Mouse (Mus musculus) myocyte (in vitro differentiated cells): ENCODE results near the gene Ica1. TPM values are rescaled to one million over a fixed set of nuclear protein-coding genes. Genes with fewer than 3 reads are reported as not detected.

Experiments
- H3K27me3 ChIP-seq: one replicate; pipeline ENCODE4 v1.6.1; 2011; ENCODE audit not compliant: control insufficient read depth, insufficient read depth, insufficient read length
- H3K36me3 ChIP-seq: one replicate; pipeline ENCODE4 v1.6.1; 2011; ENCODE audit not compliant: control insufficient read depth, insufficient read depth
- H3K4me2 ChIP-seq: one replicate; pipeline ENCODE4 v1.6.1; 2011; ENCODE audit warnings: low read depth, control low read depth
- H3K4me3 ChIP-seq: one replicate; pipeline ENCODE4 v1.5.1; 2011; ENCODE audit warnings: mild to moderate bottlenecking, control low read depth, moderate library complexity
- H3K79me2 ChIP-seq: one replicate; pipeline ENCODE4 v1.6.1; 2011; ENCODE audit not compliant: control insufficient read depth, insufficient read depth
- H3ac ChIP-seq: one replicate; pipeline ENCODE4 v1.6.1; 2011; ENCODE audit not compliant: control insufficient read depth, insufficient read length
- CEBPB ChIP-seq: IDR thresholded peaks from 2 replicates; pipeline ENCODE4 v1.6.1; 2011; ENCODE audit warnings: mild to moderate bottlenecking, moderate library complexity; ENCODE audit not compliant: poor library complexity, insufficient read depth, severe bottlenecking
- E2F4 ChIP-seq: IDR thresholded peaks from one replicate; pipeline ENCODE4 v1.6.1; 2011; ENCODE audit warnings: mild to moderate bottlenecking, control low read depth, moderate library complexity; ENCODE audit not compliant: insufficient read depth
- MAX ChIP-seq: IDR thresholded peaks from one replicate; pipeline ENCODE4 v1.6.1; 2011; ENCODE audit warnings: low read depth, mild to moderate bottlenecking, control low read depth
- MYOD1 ChIP-seq, 3 experiments: IDR thresholded peaks; one replicate each; pipeline ENCODE4 v1.6.1; 2011; ENCODE audit warnings: control low read depth in 2 of 3, low read depth in 2 of 3, mild to moderate bottlenecking in 2 of 3, moderate library complexity in 1 of 3; ENCODE audit not compliant: insufficient read length in 2 of 3, control insufficient read depth in 1 of 3
- MYOG ChIP-seq, 3 experiments: IDR thresholded peaks; one replicate each; pipeline ENCODE4 v1.6.1; 2011; ENCODE audit warnings: control low read depth in 2 of 3, low read depth in 2 of 3, mild to moderate bottlenecking in 2 of 3; ENCODE audit not compliant: insufficient read length in 2 of 3, control insufficient read depth in 1 of 3, insufficient read depth in 1 of 3
- POLR2A ChIP-seq: IDR thresholded peaks from one replicate; pipeline ENCODE4 v1.6.1; 2011; ENCODE audit warnings: low read depth, mild to moderate bottlenecking, control low read depth, moderate library complexity; ENCODE audit not compliant: insufficient read length
- POLR2AphosphoS2 ChIP-seq: IDR thresholded peaks from one replicate; pipeline ENCODE4 v1.6.1; 2011; ENCODE audit warnings: low read depth, control low read depth; ENCODE audit not compliant: insufficient read length
- REST ChIP-seq: IDR thresholded peaks from one replicate; pipeline ENCODE4 v1.6.1; 2011; ENCODE audit warnings: mild to moderate bottlenecking, control low read depth, moderate library complexity; ENCODE audit not compliant: insufficient read depth, insufficient read length
- SRF ChIP-seq: IDR thresholded peaks from one replicate; pipeline ENCODE4 v1.6.1; 2011; ENCODE audit warnings: low read depth; ENCODE audit not compliant: control insufficient read depth, insufficient read length
- TCF12 ChIP-seq: IDR thresholded peaks from one replicate; pipeline ENCODE4 v1.6.1; 2011; ENCODE audit warnings: mild to moderate bottlenecking, control low read depth; ENCODE audit not compliant: poor library complexity, insufficient read depth, severe bottlenecking
- TCF3 ChIP-seq: IDR thresholded peaks from one replicate; pipeline ENCODE4 v1.6.1; 2011; ENCODE audit warnings: low read depth, control low read depth; ENCODE audit not compliant: insufficient read length
- USF1 ChIP-seq: IDR thresholded peaks from one replicate; pipeline ENCODE4 v1.6.1; 2011; ENCODE audit warnings: low read depth, mild to moderate bottlenecking, control low read depth, moderate library complexity
- polyA plus RNA-seq: library from polyadenylated mRNA; unstranded; fragments of >200 nt; fragmentation: generic; extraction: Trizol; gene quantifications from one replicate; pipeline ENCODE4 v1.2.1, GENCODE M21; 2012; ENCODE audit warnings: missing spikeins

The Ica1 gene
- polyA plus RNA-seq, 1 experiment, result 6.0 TPM

GRCm38 (mm10) chr6:8663092-8663740 is 115.1 kb downstream of the Ica1 start:
- TF ChIP-seq MYOG (IDR thresholded peaks at IDR 0.05; ENCODE audit: control insufficient read depth in 1 of 3, insufficient read depth in 1 of 3, insufficient read length in 2 of 3, low read depth in 2 of 3) (no peak), MYOD1 (IDR thresholded peaks at IDR 0.05; ENCODE audit: control insufficient read depth in 1 of 3, insufficient read length in 2 of 3, low read depth in 2 of 3) (no peak), REST (no peak), POLR2AphosphoS2 (no peak), E2F4 (no peak), USF1 (no peak), CEBPB (no peak)
- Histone ChIP-seq H3K4me2 (no peak overlapping the region), H3K36me3 (no peaks in the 10 kb centered on the region), H3K79me2 (no peaks in the 10 kb centered on the region), H3K27me3 (no peaks in the 10 kb centered on the region), H3ac (no peak overlapping the region), H3K4me3 (no peak overlapping the region)

GRCm38 (mm10) chr6:8661404-8661803 is 116.9 kb downstream of the Ica1 start:
- no peak overlapping the region for H3ac ChIP-seq

GRCm38 (mm10) chr6:8660076-8660475 is 118.2 kb downstream of the Ica1 start:
- Histone ChIP-seq H3K27me3 (no peaks in the 10 kb centered on the region), H3K4me3 (no peak overlapping the region), H3K79me2 (no peaks in the 10 kb centered on the region), H3ac (no peak overlapping the region), H3K36me3 (no peaks in the 10 kb centered on the region), H3K4me2 (no peak overlapping the region)
- TF ChIP-seq REST (no peak), SRF (no peak), POLR2AphosphoS2 (no peak), E2F4 (no peak), MYOG (IDR thresholded peaks at IDR 0.05; ENCODE audit: control insufficient read depth in 1 of 3, insufficient read depth in 1 of 3, insufficient read length in 2 of 3, low read depth in 2 of 3) (no peak), TCF3 (no peak), CEBPB (no peak)

More at GRCm38 (mm10) chr6:8661404-8661803, 116.9 kb downstream of the Ica1 start:
- H3K4me3 ChIP-seq, result no peak overlapping the region
- TF ChIP-seq MYOD1 (IDR thresholded peaks at IDR 0.05; ENCODE audit: control insufficient read depth in 1 of 3, insufficient read length in 2 of 3, low read depth in 2 of 3) (no peak), SRF (no peak), TCF12 (no peak), USF1 (no peak), TCF3 (no peak), POLR2AphosphoS2 (no peak), REST (no peak), MAX (no peak), E2F4 (no peak), CEBPB (no peak), POLR2A (no peak), MYOG (IDR thresholded peaks at IDR 0.05; ENCODE audit: control insufficient read depth in 1 of 3, insufficient read depth in 1 of 3, insufficient read length in 2 of 3, low read depth in 2 of 3) (no peak)
- no peaks in the 10 kb centered on the region for H3K79me2 ChIP-seq
- no peaks in the 10 kb centered on the region for H3K27me3 ChIP-seq
- H3K4me2 ChIP-seq, result no peak overlapping the region
- H3K36me3 ChIP-seq, result no peaks in the 10 kb centered on the region

GRCm38 (mm10) chr6:8659194-8659959 is 118.9 kb downstream of the Ica1 start:
- Histone ChIP-seq H3K27me3 (no peaks in the 10 kb centered on the region), H3K4me2 (no peak overlapping the region), H3K79me2 (no peaks in the 10 kb centered on the region), H3K36me3 (no peaks in the 10 kb centered on the region), H3K4me3 (no peak overlapping the region), H3ac (no peak overlapping the region)
- TF ChIP-seq TCF3 (no peak), E2F4 (no peak), CEBPB (no peak), SRF (no peak), POLR2AphosphoS2 (no peak), REST (no peak), MAX (no peak)

- no peak for TF ChIP-seq TCF3
- no peak overlapping the region for H3K4me2 ChIP-seq
- H3K27me3 ChIP-seq, result no peaks in the 10 kb centered on the region
- H3K79me2 ChIP-seq, result no peaks in the 10 kb centered on the region
- no peak overlapping the region for H3K4me3 ChIP-seq
- no peak overlapping the region for H3ac ChIP-seq
- H3K36me3 ChIP-seq, result no peaks in the 10 kb centered on the region
Measured at GRCm38 (mm10) chr6:8658431-8658830, 119.9 kb downstream of the Ica1 start.
